Mouse (Mus musculus): ENCODE data around the gene Iqcf1. TPM values are rescaled to one million over a fixed set of nuclear protein-coding genes. Genes with fewer than 3 reads are reported as not detected.

Gene Iqcf1
- total and polyA plus RNA-seq, 3 experiments, result not detected

GRCm38 (mm10) chr9:106463122-106464063 is 36.4 kb upstream of the Iqcf1 start:
- no peak overlapping the region for H3K27ac ChIP-seq (ENCODE audit: insufficient read depth, low read depth)
- H3K4me1 ChIP-seq (ENCODE audit: control insufficient read depth in 1 of 2, insufficient read depth in 2 of 2), result peaks cover 0 to 5% of the 10 kb centered on the region in 2 experiments; a peak in 1 of 4 replicates
- in situ Hi-C loops (cut with MboI; ENCODE audit: low pct_ligation_motif_present, low pct_unique_long_range_greater_than_20kb, low sequenced_read_pairs), result no loop called here
- H3K9ac ChIP-seq (ENCODE audit: insufficient read depth, low read depth), result no peak overlapping the region
- H3K27me3 ChIP-seq (replicated peaks), result no peaks in the 10 kb centered on the region
- no peaks in the 10 kb centered on the region for H3K79me2 ChIP-seq (replicated peaks; ENCODE audit: control insufficient read depth, extremely low read depth, insufficient read depth, poor library complexity, severe bottlenecking)
- dilution Hi-C loops (cut with MboI; ENCODE audit: extremely low pct_ligation_motif_present, extremely low pct_unique_long_range_greater_than_20kb, low sequenced_read_pairs), result no loop called here
- no peak for DNase-seq (ENCODE audit: extremely low read depth)
- H3K4me3 ChIP-seq (replicated peaks in 1 of 3; ENCODE audit: low read depth in 2 of 3, low read length in 2 of 3, poor library complexity in 1 of 3), result no peak overlapping the region
- H3K9me3 ChIP-seq (replicated peaks; ENCODE audit: low read length), result peaks cover 16% of the 10 kb centered on the region
- no peak overlapping the region for H3K4me2 ChIP-seq (ENCODE audit: insufficient read depth, low read depth, poor library complexity, severe bottlenecking)
- peaks cover 45 to 68% of the 10 kb centered on the region in 2 experiments for H3K36me3 ChIP-seq (replicated peaks in 1 of 2; ENCODE audit: control insufficient read depth in 1 of 2, insufficient read depth in 1 of 2, low read length in 1 of 2)
- no peak for TF ChIP-seq HCFC1 (IDR thresholded peaks at IDR 0.05; ENCODE audit: low read depth, low read length)
- no peak for TF ChIP-seq ELF1 (IDR thresholded peaks at IDR 0.05; ENCODE audit: low read depth, low read length)
- no peak for TF ChIP-seq EP300 (IDR thresholded peaks at IDR 0.05; ENCODE audit: low read length)
- TF ChIP-seq GABPA (IDR thresholded peaks at IDR 0.05; ENCODE audit: insufficient replicate concordance, low read depth, low read length), result no peak
- TF ChIP-seq MYC (IDR thresholded peaks at IDR 0.05; ENCODE audit: low read depth, low read length), result no peak
- TF ChIP-seq PAX5 (IDR thresholded peaks at IDR 0.05; ENCODE audit: low read length), result no peak
- TF ChIP-seq USF1 (IDR thresholded peaks at IDR 0.05; ENCODE audit: low read depth, low read length), result no peak
- TF ChIP-seq E2F4 (IDR thresholded peaks at IDR 0.05; ENCODE audit: insufficient replicate concordance, low read depth, low read length), result no peak

DNA sequence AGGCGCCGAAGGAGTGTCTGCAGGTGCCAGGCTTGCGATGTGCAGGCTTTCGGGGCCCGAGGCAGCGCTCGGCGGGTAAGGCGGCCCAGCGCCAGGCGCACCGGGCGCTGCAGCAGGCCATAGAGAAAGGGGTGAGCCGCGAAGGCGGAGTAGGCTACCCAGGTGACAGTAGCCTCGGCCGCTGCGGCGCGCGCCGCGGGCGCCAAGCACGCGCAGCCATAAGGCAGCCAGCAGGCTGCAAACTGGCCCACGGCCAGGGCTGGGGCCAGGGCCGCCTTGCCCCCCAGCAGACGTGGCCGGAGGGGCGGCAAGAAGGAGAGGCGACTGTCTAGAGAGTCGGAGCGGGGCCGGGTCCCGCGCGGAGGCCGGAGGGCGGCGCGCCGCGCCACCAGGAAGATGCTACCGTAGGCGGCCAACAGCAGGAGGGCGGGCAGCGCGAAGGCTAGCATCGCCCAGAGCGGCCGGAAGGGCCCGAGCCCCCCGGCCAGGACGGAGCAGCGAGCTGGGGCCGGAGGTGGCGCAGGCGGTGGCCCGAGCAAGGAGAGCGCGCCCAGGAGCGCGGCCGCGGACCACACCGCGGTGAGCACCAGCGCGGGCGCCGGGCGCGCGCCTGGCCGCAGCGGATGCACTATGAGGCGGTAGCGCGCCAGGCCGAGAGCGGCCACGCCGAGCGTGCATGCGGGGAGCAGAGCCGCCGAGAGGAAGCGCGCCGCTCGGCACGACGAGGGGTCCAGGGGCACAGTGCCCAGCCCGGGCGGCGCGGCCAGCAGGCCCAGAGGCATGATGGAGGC is 34.8 kb upstream of the Iqcf1 start:
- in situ Hi-C loops (cut with MboI; ENCODE audit: low pct_ligation_motif_present, low pct_unique_long_range_greater_than_20kb, low sequenced_read_pairs), result no loop called here
- Histone ChIP-seq H3K27ac (ENCODE audit: insufficient read depth, low read depth) (no peak overlapping the region), H3K9me3 (replicated peaks; ENCODE audit: low read length) (peaks cover 16% of the 10 kb centered on the region), H3K36me3 (replicated peaks in 1 of 2; ENCODE audit: control insufficient read depth in 1 of 2, insufficient read depth in 1 of 2, low read length in 1 of 2) (peaks cover 43 to 63% of the 10 kb centered on the region in 2 experiments), H3K4me1 (ENCODE audit: control insufficient read depth in 1 of 2, insufficient read depth in 2 of 2) (no peaks in the 10 kb centered on the region), H3K9ac (ENCODE audit: insufficient read depth, low read depth) (no peak overlapping the region), H3K4me3 (replicated peaks in 1 of 3; ENCODE audit: low read depth in 2 of 3, low read length in 2 of 3, poor library complexity in 1 of 3) (no peak overlapping the region), H3K27me3 (replicated peaks) (no peaks in the 10 kb centered on the region), H3K4me2 (ENCODE audit: insufficient read depth, low read depth, poor library complexity, severe bottlenecking) (no peak overlapping the region), H3K79me2 (replicated peaks; ENCODE audit: control insufficient read depth, extremely low read depth, insufficient read depth, poor library complexity, severe bottlenecking) (no peaks in the 10 kb centered on the region)
- TF ChIP-seq ELF1 (IDR thresholded peaks at IDR 0.05; ENCODE audit: low read depth, low read length), result no peak
- dilution Hi-C loops (cut with MboI; ENCODE audit: extremely low pct_ligation_motif_present, extremely low pct_unique_long_range_greater_than_20kb, low sequenced_read_pairs), result no loop called here
- no peak for DNase-seq (ENCODE audit: extremely low read depth)

- Histone ChIP-seq H3K9me3 (replicated peaks; ENCODE audit: low read length) (peaks cover 16% of the 10 kb centered on the region), H3K4me2 (ENCODE audit: insufficient read depth, low read depth, poor library complexity, severe bottlenecking) (no peak within 1 kb of the TSS), H3K27me3 (replicated peaks) (no peaks in the 10 kb centered on the region), H3K4me3 (replicated peaks in 1 of 3; ENCODE audit: low read depth in 2 of 3, low read length in 2 of 3, poor library complexity in 1 of 3) (no peak within 1 kb of the TSS), H3K4me1 (ENCODE audit: control insufficient read depth in 1 of 2, insufficient read depth in 2 of 2) (no peaks in the 10 kb centered on the region), H3K79me2 (replicated peaks; ENCODE audit: control insufficient read depth, extremely low read depth, insufficient read depth, poor library complexity, severe bottlenecking) (no peaks in the 10 kb centered on the region), H3K27ac (ENCODE audit: insufficient read depth, low read depth) (no peak within 1 kb of the TSS), H3K9ac (ENCODE audit: insufficient read depth, low read depth) (no peak within 1 kb of the TSS), H3K36me3 (replicated peaks in 1 of 2; ENCODE audit: control insufficient read depth in 1 of 2, insufficient read depth in 1 of 2, low read length in 1 of 2) (peaks cover 35 to 58% of the 10 kb centered on the region in 2 experiments)
- no peak for TF ChIP-seq MAFK (IDR thresholded peaks at IDR 0.05; ENCODE audit: insufficient replicate concordance, low read length)
- TF ChIP-seq CHD1 (IDR thresholded peaks at IDR 0.05; ENCODE audit: low read depth, low read length), result no peak
- no peak for TF ChIP-seq UBTF (IDR thresholded peaks at IDR 0.05; ENCODE audit: low read depth, low read length)
- no peak for TF ChIP-seq USF2 (conservative IDR thresholded peaks at IDR 0.05; ENCODE audit: low read depth, low read length)
- TF ChIP-seq JUND (conservative IDR thresholded peaks at IDR 0.05; ENCODE audit: low read depth, low read length), result no peak
- no peak for TF ChIP-seq POLR2AphosphoS2 (IDR thresholded peaks at IDR 0.05; ENCODE audit: low read depth, low read length)
- no peak for TF ChIP-seq MAX (IDR thresholded peaks at IDR 0.05; ENCODE audit: low read length)
- TF ChIP-seq JUN (IDR thresholded peaks at IDR 0.05; ENCODE audit: insufficient read depth, low read depth, low read length), result no peak
- no peak for TF ChIP-seq ZKSCAN1 (IDR thresholded peaks at IDR 0.05; ENCODE audit: borderline replicate concordance, low read depth, low read length)
- TF ChIP-seq USF1 (IDR thresholded peaks at IDR 0.05; ENCODE audit: low read depth, low read length), result no peak
- TF ChIP-seq EP300 (IDR thresholded peaks at IDR 0.05; ENCODE audit: low read length), result no peak
- TF ChIP-seq CTCF (conservative IDR thresholded peaks at IDR 0.05 in 1 of 2, IDR thresholded peaks at IDR 0.05 in 1 of 2; ENCODE audit: low read depth in 2 of 2, low read length in 2 of 2), result no peak
- TF ChIP-seq RCOR1 (conservative IDR thresholded peaks at IDR 0.05; ENCODE audit: low read depth, low read length), result no peak
- dilution Hi-C loops (cut with MboI; ENCODE audit: extremely low pct_ligation_motif_present, extremely low pct_unique_long_range_greater_than_20kb, low sequenced_read_pairs) (no loop called here), in situ Hi-C loops (cut with MboI; ENCODE audit: low pct_ligation_motif_present, low pct_unique_long_range_greater_than_20kb, low sequenced_read_pairs) (no loop called here)
- DNase-seq (ENCODE audit: extremely low read depth), result no peak
Observed at GRCm38 (mm10) chr9:106465571-106466200, 34.1 kb upstream of the Iqcf1 start, which contains the start of gene Gpr62. Gpr62 (minus strand) TSS chr9:106465938.
